Mouse (Mus musculus) forebrain, embryonic 12.5 days (tissue): ENCODE data around the gene Xpa. TPM values are rescaled to one million over a fixed set of nuclear protein-coding genes. Genes with fewer than 3 reads are reported as not detected.

Source experiments
- ATAC-seq: fragments of 200-750 bp; cut with Nextera tagmentation; 2 replicates; pipeline ENCODE4 v1.8.0; 2017; ENCODE audit warnings: moderate TSS enrichment; ENCODE audit not compliant: low FRiP score
- H3K27ac ChIP-seq: fragments of 300-500 bp; sonication (generic); 2 replicates; pipeline ENCODE4 v1.5.1; 2016; ENCODE audit warnings: mild to moderate bottlenecking
- H3K27me3 ChIP-seq: fragments of 300-500 bp; sonication (generic); 2 replicates; pipeline ENCODE4 v1.6.1; 2016; ENCODE audit warnings: mild to moderate bottlenecking
- H3K36me3 ChIP-seq: fragments of 300-500 bp; sonication (generic); replicated peaks from 2 replicates; pipeline ENCODE4 v1.6.1; 2016; ENCODE audit warnings: mild to moderate bottlenecking
- H3K4me1 ChIP-seq: fragments of 300-500 bp; sonication (generic); 2 replicates; pipeline ENCODE4 v1.6.1; 2016
- H3K4me2 ChIP-seq: fragments of 300-500 bp; sonication (generic); 2 replicates; pipeline ENCODE4 v1.6.1; 2016; ENCODE audit warnings: mild to moderate bottlenecking, moderate library complexity
- H3K4me3 ChIP-seq: fragments of 300-500 bp; sonication (generic); replicated peaks from 2 replicates; pipeline ENCODE4 v1.5.1; 2016; ENCODE audit warnings: mild to moderate bottlenecking
- H3K9ac ChIP-seq: fragments of 300-500 bp; sonication (generic); 2 replicates; pipeline ENCODE4 v1.6.1; 2016; ENCODE audit warnings: mild to moderate bottlenecking
- H3K9me3 ChIP-seq: fragments of 300-500 bp; sonication (generic); 2 replicates; pipeline ENCODE4 v1.6.1; 2016
- WGBS: fragments of 180-500 bp; shearing (Covaris S2); methylation state at CpG from one replicate; pipeline ENCODE4 v1.1.7; 2016; 5-methylcytosine and 5-hydroxymethylcytosine counted together
- polyA plus RNA-seq: library from polyadenylated mRNA; unstranded; fragments of >200 nt; fragmentation: Nextera tagmentation; extraction: Ambion mirVana; gene quantifications from 2 replicates; pipeline ENCODE4 v1.2.1, GENCODE M21; 2016

Gene Xpa
- polyA plus RNA-seq, 1 experiment from 2014 or later, result 35.3 TPM

DNA sequence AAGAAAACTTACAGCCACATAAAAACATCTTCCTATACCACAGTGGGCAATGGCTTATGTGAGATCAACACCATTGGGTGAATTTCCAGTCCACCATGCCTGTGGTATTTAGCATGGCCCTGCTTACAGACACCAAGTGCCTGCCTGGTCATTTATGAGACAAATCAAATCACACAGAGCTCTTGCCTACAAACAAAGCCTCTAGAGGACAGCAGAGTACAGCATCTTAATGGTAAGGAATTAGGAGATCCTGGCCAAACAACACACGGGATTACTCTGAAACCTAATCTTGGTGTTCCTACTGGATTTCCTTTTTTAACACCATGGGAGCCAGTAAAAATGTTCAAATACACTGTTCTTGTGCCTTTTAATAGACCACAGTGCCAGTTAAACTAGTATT is 80.8 kb downstream of the Xpa start:
- Histone ChIP-seq H3K4me3 (no peak overlapping the region), H3K4me2 (no peak overlapping the region), H3K9ac (no peak overlapping the region), H3K27me3 (no peaks in the 10 kb centered on the region), H3K27ac (no peak overlapping the region), H3K9me3 (no peaks in the 10 kb centered on the region), H3K4me1 (no peaks in the 10 kb centered on the region), H3K36me3 (peaks cover 73% of the 10 kb centered on the region)
- ATAC-seq, result no peak
- 88% methylated on average over 1 of the region's 1 CpGs for WGBS

DNA sequence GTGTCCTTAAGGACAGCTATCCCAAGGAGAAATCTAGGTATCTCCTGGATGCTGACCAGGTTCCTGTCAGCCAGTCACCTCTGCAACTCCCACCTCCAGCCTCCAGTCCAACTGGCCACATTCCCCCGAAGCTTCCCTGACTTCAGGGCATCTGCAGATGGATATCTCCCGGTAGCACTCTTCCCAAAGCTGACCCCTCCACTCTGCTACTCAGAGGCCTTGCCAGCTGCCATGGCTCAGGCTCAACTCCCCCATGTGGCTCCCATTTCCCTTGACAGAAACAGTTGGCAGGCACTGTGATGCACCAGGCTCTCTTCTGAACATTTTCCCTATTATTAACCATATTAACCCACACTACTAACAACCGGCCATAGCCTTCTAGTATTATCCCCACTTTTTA is 84.8 kb downstream of the Xpa start:
- Histone ChIP-seq H3K4me1 (no peaks in the 10 kb centered on the region), H3K4me3 (no peak overlapping the region), H3K4me2 (no peak overlapping the region), H3K9ac (no peak overlapping the region), H3K9me3 (no peaks in the 10 kb centered on the region), H3K27ac (no peak overlapping the region), H3K36me3 (peaks cover 34% of the 10 kb centered on the region), H3K27me3 (no peaks in the 10 kb centered on the region)
- ATAC-seq, result no peak
- WGBS, result 84% methylated on average over 3 of the region's 3 CpGs

DNA sequence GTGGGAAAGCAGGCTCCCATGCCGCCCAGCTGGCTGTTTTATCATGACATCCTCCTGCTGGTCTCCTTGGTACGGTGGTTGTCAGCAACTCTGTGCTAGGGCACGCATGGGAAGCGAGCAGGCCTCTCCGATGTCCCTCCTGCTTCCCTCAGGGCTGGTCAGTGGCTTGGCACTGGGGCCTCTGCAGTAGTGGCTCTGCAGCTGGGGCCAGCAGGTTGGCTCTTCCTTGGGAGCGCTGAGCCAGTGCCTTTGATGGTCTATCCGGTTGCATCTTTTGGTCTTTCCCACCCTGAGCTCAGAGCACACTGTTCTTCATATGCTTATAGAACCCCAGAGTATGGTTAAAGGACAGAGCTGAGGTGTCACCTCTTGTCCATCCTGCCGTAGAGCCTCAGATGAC is 86.0 kb downstream of the Xpa start:
- Histone ChIP-seq H3K4me3 (no peak overlapping the region), H3K27ac (no peak overlapping the region), H3K9me3 (no peaks in the 10 kb centered on the region), H3K4me2 (no peak overlapping the region), H3K27me3 (no peaks in the 10 kb centered on the region), H3K36me3 (peaks cover 21% of the 10 kb centered on the region), H3K4me1 (no peaks in the 10 kb centered on the region), H3K9ac (no peak overlapping the region)
- ATAC-seq, result no peak
- 93% methylated on average over 8 of the region's 8 CpGs for WGBS

Other genes starting within 250 kb of the Xpa start
- gene Tdrd7, start 231.0 kb downstream of the Xpa start, polyA plus RNA-seq, result 12.2 and 14.3 TPM in 2 replicates
- gene Tmod1, start 157.4 kb downstream of the Xpa start, polyA plus RNA-seq, result 0.67 and 1.1 TPM in 2 replicates
- gene Ncbp1, start 57.7 kb downstream of the Xpa start, polyA plus RNA-seq, result 129 and 137 TPM in 2 replicates
- 56.1 and 60.6 TPM in 2 replicates for gene Tstd2, start 57.6 kb downstream of the Xpa start, polyA plus RNA-seq
- not detected in 2 replicates for gene Foxe1, start 147.3 kb upstream of the Xpa start, polyA plus RNA-seq
- 9.9 TPM in 2 replicates for gene Trmo, start 193.1 kb upstream of the Xpa start, polyA plus RNA-seq
- 2.0 and 2.8 TPM in 2 replicates for gene Hemgn, start 217.2 kb upstream of the Xpa start, polyA plus RNA-seq